Mouse (Mus musculus) liver, adult (tissue): Measurements from ENCODE around the gene Nudt16.

Experiments
- GATA4 ChIP-seq: IDR thresholded peaks from 2 replicates; pipeline ENCODE4 v1.6.1; 2014; ENCODE audit warnings: mild to moderate bottlenecking, low read length; ENCODE audit not compliant: insufficient replicate concordance

The Nudt16 gene

GRCm38 (mm10) chr9:105131253-105132001 is at the start of gene Nudt16:
Nudt16 (minus strand) TSS chr9:105131824.
- TF ChIP-seq GATA4, result no peak

- no peak for TF ChIP-seq GATA4
These were observed 13.4 kb upstream of the Nudt16 start, which contains the start of gene 1700080E11Rik for GRCm38 (mm10) chr9:105144992-105145391. 1700080E11Rik (minus strand) TSS chr9:105145092.

- no peak for TF ChIP-seq GATA4
These were observed 7.6 kb upstream of the Nudt16 start for GRCm38 (mm10) chr9:105139204-105139603.

GRCm38 (mm10) chr9:105136404-105136803 is 4.8 kb upstream of the Nudt16 start:
- no peak for TF ChIP-seq GATA4

GRCm38 (mm10) chr9:105134536-105134935 is 2.9 kb upstream of the Nudt16 start:
- TF ChIP-seq GATA4, result no peak

GRCm38 (mm10) chr9:105132002-105132367 is 361 bp upstream of the Nudt16 start:
- no peak for TF ChIP-seq GATA4

GRCm38 (mm10) chr9:105130331-105130730 is 1.3 kb downstream of the Nudt16 start:
- no peak for TF ChIP-seq GATA4

GRCm38 (mm10) chr9:105103893-105104292 is 27.7 kb downstream of the Nudt16 start:
- no peak for TF ChIP-seq GATA4

- TF ChIP-seq GATA4, result no peak
These were observed 29.7 kb downstream of the Nudt16 start for GRCm38 (mm10) chr9:105101911-105102310.

GRCm38 (mm10) chr9:105100807-105101570 is 30.6 kb downstream of the Nudt16 start:
- no peak for TF ChIP-seq GATA4

GRCm38 (mm10) chr9:105080246-105080645 is 51.4 kb downstream of the Nudt16 start:
- no peak for TF ChIP-seq GATA4
